17 mouse cellular contexts compared by ENCODE assay signal in the genomic region with DNA sequence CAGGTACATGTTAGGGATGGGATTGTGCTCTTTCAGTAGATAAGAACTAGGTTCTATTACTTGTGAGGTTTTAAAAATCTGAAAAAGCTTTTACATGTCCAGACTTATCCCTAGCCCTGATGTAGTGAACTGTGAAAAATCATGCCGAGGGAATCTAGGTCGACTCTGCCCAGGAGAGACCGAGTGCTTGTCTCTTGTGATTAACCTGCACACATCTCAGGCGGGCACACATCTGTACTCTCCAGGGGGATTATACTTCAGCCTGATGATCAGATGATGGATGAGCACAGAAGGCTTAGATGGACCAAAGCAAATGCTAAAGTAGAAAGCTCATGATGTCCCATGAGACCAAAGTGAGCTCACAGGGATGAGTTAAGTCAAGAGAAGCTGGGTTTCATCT.
"Had no signal": no experiment of that assay in that cellular context is flagged by ENCODE, and none has a peak within 500 bp of the region (broad histone marks: within the 10 kb centered on the region; RNA-seq: fewer than 3 reads in every experiment).

No protein-coding gene starts in this region.

- DNase-seq: kidney, postnatal 10 days; kidney, postnatal 4 days; liver; liver, embryonic 13.5 days; liver, postnatal 0 days; lung, postnatal 14 days; right cerebral cortex, adult 18-20 months; thymus, adult 18-20 months; thymus, postnatal 14 days had no signal

- H3K27ac ChIP-seq: layer of hippocampus, adult 2 months; limb, embryonic 12.5 days; liver, embryonic 13.5 days; lung, embryonic 15.5 days; macrophage; midbrain, embryonic 15.5 days; neural tube, embryonic 12.5 days had no signal

- ATAC-seq: liver, postnatal 0 days; midbrain, embryonic 15.5 days had no signal

- H3K27me3 ChIP-seq: limb, embryonic 12.5 days; liver, embryonic 13.5 days; lung, embryonic 15.5 days; midbrain, embryonic 15.5 days; neural tube, embryonic 12.5 days had no signal

- H3K36me3 ChIP-seq: limb, embryonic 12.5 days; liver, embryonic 13.5 days; lung, embryonic 15.5 days; midbrain, embryonic 15.5 days; neural tube, embryonic 12.5 days had no signal

- H3K9me3 ChIP-seq: limb, embryonic 12.5 days; liver, embryonic 13.5 days; lung, embryonic 15.5 days; megakaryocyte, embryonic 14.5 days; midbrain, embryonic 15.5 days; neural tube, embryonic 12.5 days had no signal

- H3K9ac ChIP-seq: limb, embryonic 12.5 days; liver, embryonic 13.5 days; liver, postnatal 0 days; lung, embryonic 15.5 days; midbrain, embryonic 15.5 days; neural tube, embryonic 12.5 days had no signal

- H3K4me2 ChIP-seq: limb, embryonic 12.5 days; liver, embryonic 13.5 days; lung, embryonic 15.5 days; midbrain, embryonic 11.5 days; midbrain, embryonic 15.5 days; neural tube, embryonic 12.5 days had no signal

- H3K4me3 ChIP-seq: layer of hippocampus, adult 2 months; limb, embryonic 12.5 days; liver, embryonic 13.5 days; lung, embryonic 15.5 days; megakaryocyte, embryonic 14.5 days; midbrain, embryonic 15.5 days; neural tube, embryonic 12.5 days had no signal

- H3K4me1 ChIP-seq: limb, embryonic 12.5 days; liver, embryonic 13.5 days; lung, embryonic 15.5 days; neural tube, embryonic 12.5 days had no signal
